Mouse (Mus musculus) intestine, embryonic 14.5 days (tissue): ENCODE measurements around the gene Slc5a11. TPM values are rescaled to one million over a fixed set of nuclear protein-coding genes. Genes with fewer than 3 reads are reported as not detected.
A peak's percentile ranks its signal among the peaks of the same experiment; 100 is the strongest.

Experiments
- ATAC-seq: fragments of 200-750 bp; cut with Nextera tagmentation; replicated peaks from 2 replicates; pipeline ENCODE4 v1.8.0; 2017; ENCODE audit warnings: low read depth, moderate number of reproducible peaks, moderate TSS enrichment, moderate library complexity; ENCODE audit not compliant: low FRiP score, low TSS enrichment
- DNase-seq: peaks from one replicate; pipeline ENCODE4 v3.0.0-alpha.2; 2018; ENCODE audit warnings: low spot score
- H3K27ac ChIP-seq: fragments of 300-500 bp; sonication (generic); 2 replicates; pipeline ENCODE4 v1.5.1; 2014; ENCODE audit warnings: low read depth, mild to moderate bottlenecking, control low read depth
- H3K27me3 ChIP-seq: fragments of 300-500 bp; sonication (generic); replicated peaks from 2 replicates; pipeline ENCODE4 v1.6.1; 2014; ENCODE audit warnings: low read length, control low read depth; ENCODE audit not compliant: control insufficient read depth, insufficient read depth
- H3K36me3 ChIP-seq: fragments of 300-500 bp; sonication (generic); 2 replicates; pipeline ENCODE4 v1.6.1; 2014; ENCODE audit warnings: low read length, control low read depth; ENCODE audit not compliant: control insufficient read depth, insufficient read depth
- H3K4me1 ChIP-seq: fragments of 300-500 bp; sonication (generic); replicated peaks from 2 replicates; pipeline ENCODE4 v1.6.1; 2014; ENCODE audit warnings: low read length, control low read depth, mixed read lengths; ENCODE audit not compliant: control insufficient read depth, insufficient read depth
- H3K4me2 ChIP-seq: fragments of 300-500 bp; sonication (generic); 2 replicates; pipeline ENCODE4 v1.6.1; 2014; ENCODE audit warnings: low read length
- H3K4me3 ChIP-seq: fragments of 300-500 bp; sonication (generic); 2 replicates; pipeline ENCODE4 v1.5.1; 2014; ENCODE audit warnings: low read depth, low read length, control low read depth, mixed read lengths
- H3K9ac ChIP-seq: fragments of 300-500 bp; sonication (generic); 2 replicates; pipeline ENCODE4 v1.6.1; 2014; ENCODE audit warnings: mild to moderate bottlenecking, low read length
- H3K9me3 ChIP-seq: fragments of 300-500 bp; sonication (generic); 2 replicates; pipeline ENCODE4 v1.6.1; 2016; ENCODE audit warnings: low read length, control low read depth; ENCODE audit not compliant: control insufficient read depth
- whole genome bisulfite sequencing: fragments of 180-500 bp; shearing (Covaris S2); extraction: QIAGEN DNeasy Blood & Tissue Kit; methylation state at CpG from one replicate; pipeline ENCODE4 v1.1.7; 2014; 5-methylcytosine and 5-hydroxymethylcytosine counted together
- polyA plus RNA-seq: library from polyadenylated mRNA; unstranded; fragments of >200 nt; fragmentation: Nextera tagmentation; extraction: Ambion mirVana; gene quantifications from 2 replicates; pipeline ENCODE4 v1.2.1, GENCODE M21; 2014

Slc5a11 gene
- polyA plus RNA-seq, 1 experiment from 2014 or later = 2.9 TPM

DNA sequence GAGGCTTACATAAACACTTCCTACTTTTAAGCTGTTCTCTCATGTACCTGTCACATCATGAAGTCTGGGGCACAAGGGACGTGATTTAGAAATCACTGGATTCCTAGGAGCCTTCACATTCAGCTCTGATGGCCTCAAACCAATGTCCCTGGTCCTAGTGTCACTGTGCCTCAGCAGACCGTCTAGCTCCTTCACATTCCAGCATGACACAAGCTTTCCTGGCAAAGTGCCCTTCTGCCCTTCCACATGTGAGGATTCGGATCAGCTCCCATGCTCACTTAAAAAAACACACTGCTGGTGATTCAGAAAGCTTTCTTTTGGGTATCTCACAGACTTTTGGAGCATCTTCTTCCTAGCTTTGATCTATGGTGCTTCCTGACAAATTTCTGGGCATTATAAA, 83.6 kb downstream of the Slc5a11 start:
- Histone ChIP-seq H3K9ac (no peak overlapping the region), H3K27me3 (no peaks in the 10 kb centered on the region), H3K4me1 (no peaks in the 10 kb centered on the region), H3K36me3 (peaks cover 70% of the 10 kb centered on the region), H3K9me3 (no peaks in the 10 kb centered on the region), H3K4me2 (no peak overlapping the region), H3K4me3 (no peak overlapping the region), H3K27ac (no peak overlapping the region)
- 66% methylated on average over 3 of the region's 3 CpGs for WGBS
- DNase-seq = no peak
- no peak for ATAC-seq

DNA sequence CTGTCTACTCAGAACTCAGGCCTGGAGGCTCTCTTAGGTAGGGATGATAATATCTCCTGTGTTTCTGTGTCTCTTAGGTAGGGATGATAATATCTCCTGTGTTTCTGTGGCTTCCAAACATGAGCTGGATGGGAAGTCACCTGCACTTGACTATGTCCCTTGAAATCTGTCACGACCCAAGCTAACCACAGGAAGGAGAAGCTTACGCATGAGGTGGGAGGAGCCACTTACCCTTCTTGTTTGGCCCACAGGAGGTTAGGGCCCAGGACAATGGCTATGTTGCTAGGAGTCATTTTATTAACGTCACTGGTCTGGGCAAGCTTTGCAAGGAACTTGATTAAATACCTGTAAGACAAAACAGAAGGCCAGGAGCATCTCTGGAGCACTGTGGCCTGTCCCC, 85.7 kb downstream of the Slc5a11 start:
- Histone ChIP-seq H3K36me3 (peaks cover 70% of the 10 kb centered on the region), H3K4me2 (no peak overlapping the region), H3K27me3 (no peaks in the 10 kb centered on the region), H3K27ac (no peak overlapping the region), H3K9me3 (no peaks in the 10 kb centered on the region), H3K4me3 (no peak overlapping the region), H3K4me1 (no peaks in the 10 kb centered on the region), H3K9ac (no peak overlapping the region)
- 92% methylated on average over 3 of the region's 3 CpGs for WGBS
- no peak for DNase-seq
- ATAC-seq = no peak

DNA sequence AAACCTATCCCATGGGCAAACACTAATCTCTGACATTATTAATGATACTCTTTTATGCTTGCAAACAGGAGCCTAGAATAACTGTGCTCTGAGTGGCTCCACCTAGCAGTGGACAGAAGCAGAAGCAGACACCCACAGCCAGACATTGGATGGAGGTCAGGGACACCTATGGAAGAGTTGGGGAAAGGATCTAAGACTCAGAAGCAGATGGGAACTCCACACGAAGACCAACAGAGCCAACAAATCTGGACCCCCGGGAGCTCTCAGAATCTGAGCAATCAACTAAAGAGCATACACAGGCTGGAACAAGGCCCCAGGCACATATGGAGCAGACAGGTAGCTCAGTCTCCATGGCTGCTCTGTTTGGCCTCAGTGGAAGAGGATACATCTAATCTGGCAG, 90.8 kb downstream of the Slc5a11 start:
- 80% methylated on average over 2 of the region's 2 CpGs for WGBS
- ATAC-seq (no peak), DNase-seq (no peak)
- no peak overlapping the region for H3K4me3 ChIP-seq
- H3K9ac ChIP-seq = no peak overlapping the region
- peaks cover 77% of the 10 kb centered on the region for H3K36me3 ChIP-seq
- H3K27ac ChIP-seq = no peak overlapping the region
- H3K4me2 ChIP-seq = no peak overlapping the region
- no peaks in the 10 kb centered on the region for H3K4me1 ChIP-seq
- no peaks in the 10 kb centered on the region for H3K27me3 ChIP-seq
- no peaks in the 10 kb centered on the region for H3K9me3 ChIP-seq

DNA sequence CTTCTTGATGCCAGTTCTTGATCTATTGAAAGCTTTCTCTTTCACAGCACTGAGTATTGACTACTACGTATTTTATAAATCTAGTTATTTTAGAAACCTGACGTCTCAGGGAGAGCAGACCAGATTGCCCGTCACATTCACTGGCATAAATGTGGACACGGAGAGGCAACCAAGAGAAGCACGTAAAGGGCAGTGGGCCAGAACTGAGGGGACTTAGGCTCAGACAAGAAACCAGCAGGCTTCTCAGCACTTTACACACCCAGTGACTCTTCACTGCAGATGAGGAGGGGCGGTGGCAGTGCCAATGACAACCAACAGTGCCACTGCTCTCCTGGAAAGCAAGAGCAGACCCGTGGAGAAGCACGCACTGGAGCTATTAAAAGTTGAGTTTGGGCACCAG, 92.7 kb downstream of the Slc5a11 start:
- 96% methylated on average over 8 of the region's 8 CpGs for WGBS
- Histone ChIP-seq H3K27ac (no peak overlapping the region), H3K9me3 (no peaks in the 10 kb centered on the region), H3K4me1 (no peaks in the 10 kb centered on the region), H3K27me3 (no peaks in the 10 kb centered on the region), H3K9ac (no peak overlapping the region), H3K4me2 (no peak overlapping the region), H3K4me3 (no peak overlapping the region), H3K36me3 (peaks cover 89% of the 10 kb centered on the region)
- ATAC-seq (no peak), DNase-seq (no peak)

DNA sequence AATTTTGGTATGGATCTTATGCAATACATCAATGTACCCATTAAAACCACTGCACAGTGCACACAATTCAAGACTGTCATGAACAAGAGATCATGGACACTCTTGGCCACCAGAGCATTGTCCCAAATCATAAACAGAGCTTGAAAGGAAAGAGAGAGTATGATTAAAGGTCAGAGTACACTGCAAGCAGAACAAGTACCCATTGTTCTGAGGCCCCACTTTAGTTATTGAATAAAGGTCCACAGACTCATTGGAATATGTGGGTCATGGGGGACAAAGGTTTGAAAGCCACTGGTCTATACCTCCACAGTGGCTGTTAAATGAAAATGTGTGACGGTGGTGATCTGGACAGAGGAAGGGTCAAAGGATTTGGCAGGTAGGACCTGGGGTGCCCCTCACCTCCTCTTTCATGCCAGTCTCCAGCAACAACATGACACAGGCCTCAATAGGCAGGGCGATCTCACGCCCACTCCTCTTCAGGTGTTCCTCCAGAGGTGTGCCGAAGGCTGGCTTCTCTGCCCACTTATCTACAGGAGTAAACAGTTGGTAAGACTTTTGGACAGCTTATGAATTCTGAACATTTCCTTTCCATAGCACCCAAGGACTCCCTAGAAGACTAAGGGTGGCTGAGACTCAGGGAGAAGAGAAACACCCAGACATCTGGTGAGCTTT, 93.4 kb downstream of the Slc5a11 start:
- no peak for DNase-seq
- Histone ChIP-seq H3K27me3 (no peaks in the 10 kb centered on the region), H3K4me2 (no peak overlapping the region), H3K4me1 (no peaks in the 10 kb centered on the region), H3K9ac (no peak overlapping the region), H3K9me3 (no peaks in the 10 kb centered on the region), H3K4me3 (no peak overlapping the region), H3K27ac (no peak overlapping the region), H3K36me3 (peaks cover 91% of the 10 kb centered on the region)
- WGBS = 95% methylated on average over 4 of the region's 4 CpGs
- ATAC-seq = no peak

DNA sequence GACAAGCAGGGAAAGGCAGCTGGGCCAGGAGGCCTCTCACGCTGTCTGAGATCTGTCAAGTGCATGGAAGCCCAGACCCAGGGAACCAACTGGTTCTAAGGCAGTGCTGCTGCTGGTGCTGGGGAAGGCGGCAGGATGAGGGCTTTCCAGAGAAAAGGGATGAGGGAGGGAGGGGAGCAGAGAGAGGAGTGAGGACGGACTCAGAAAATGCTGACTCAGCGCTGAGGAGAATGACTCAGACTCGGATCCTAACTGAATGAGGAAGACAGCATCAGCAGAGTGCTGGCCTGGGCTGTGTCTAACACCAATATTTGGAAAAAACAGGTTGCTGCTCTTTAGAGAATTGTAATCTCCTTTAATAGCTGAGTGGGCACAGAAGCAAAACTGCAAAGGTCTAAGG, 97.3 kb downstream of the Slc5a11 start:
- Histone ChIP-seq H3K27ac (no peak overlapping the region), H3K4me1 (no peaks in the 10 kb centered on the region), H3K36me3 (peaks cover 87% of the 10 kb centered on the region), H3K4me2 (no peak overlapping the region), H3K27me3 (no peaks in the 10 kb centered on the region), H3K9me3 (no peaks in the 10 kb centered on the region), H3K9ac (no peak overlapping the region), H3K4me3 (no peak overlapping the region)
- ATAC-seq = no peak
- 70% methylated on average over 5 of the region's 5 CpGs for WGBS
- DNase-seq = no peak

DNA sequence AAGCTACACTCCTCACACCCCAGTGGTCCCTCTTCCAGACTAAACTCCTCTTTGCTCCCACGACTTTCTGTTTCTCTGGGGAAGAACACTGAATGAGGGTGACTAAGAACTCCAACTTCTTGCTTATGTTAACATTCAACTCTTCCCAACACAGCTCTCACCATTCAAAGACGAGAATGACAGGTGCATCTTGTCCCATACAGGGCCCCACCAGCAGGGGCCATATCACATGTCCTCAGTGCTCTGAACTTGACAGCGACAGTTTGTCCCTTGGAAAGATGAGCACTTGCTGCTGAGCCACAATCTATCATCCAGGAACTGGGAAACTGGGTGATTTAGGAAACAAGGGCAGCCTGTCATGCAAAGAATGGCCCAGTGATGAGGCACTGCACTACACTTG, 98.2 kb downstream of the Slc5a11 start:
- H3K4me3 ChIP-seq = no peak overlapping the region
- 80% methylated on average over 3 of the region's 3 CpGs for WGBS
- no peak overlapping the region for H3K4me2 ChIP-seq
- DNase-seq = no peak
- no peak overlapping the region for H3K9ac ChIP-seq
- no peak for ATAC-seq
- no peaks in the 10 kb centered on the region for H3K9me3 ChIP-seq
- no peaks in the 10 kb centered on the region for H3K27me3 ChIP-seq
- no peak overlapping the region for H3K27ac ChIP-seq
- H3K36me3 ChIP-seq = peaks cover 86% of the 10 kb centered on the region
- no peaks in the 10 kb centered on the region for H3K4me1 ChIP-seq

DNA sequence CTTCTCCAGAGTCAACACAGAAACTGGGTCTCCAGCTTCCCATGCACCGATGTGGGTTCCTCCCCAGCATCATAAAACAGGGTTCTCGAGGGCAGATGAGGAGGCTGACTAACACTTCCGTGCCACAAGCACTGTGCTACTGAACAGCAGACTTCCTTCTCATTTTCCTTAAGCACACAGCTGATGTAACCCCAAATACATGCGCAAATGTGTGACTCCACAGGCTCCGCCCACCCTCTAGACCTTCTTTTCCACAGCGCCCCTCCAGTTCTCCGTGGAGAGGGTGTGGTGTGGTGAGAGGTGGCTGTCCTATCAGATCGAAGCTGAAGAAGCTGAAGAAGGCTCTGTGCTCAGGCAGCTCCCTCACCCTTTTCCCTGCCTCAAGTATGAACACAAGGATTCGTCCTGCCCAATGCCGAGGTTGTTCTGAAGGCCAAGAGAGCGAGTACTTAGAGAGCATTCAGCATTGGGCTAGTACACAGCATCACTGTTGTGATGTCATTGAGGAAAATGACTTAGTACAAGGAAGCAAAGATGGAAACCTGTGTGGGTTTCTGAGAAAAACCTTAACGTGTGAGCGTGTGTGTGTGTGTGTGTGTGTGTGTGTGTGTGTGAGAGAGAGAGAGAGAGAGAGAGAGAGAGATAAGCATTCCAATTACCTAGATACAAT, 108.0 kb downstream of the Slc5a11 start:
- no peak overlapping the region for H3K4me3 ChIP-seq
- no peaks in the 10 kb centered on the region for H3K4me1 ChIP-seq
- DNase-seq = no peak
- 0 out of 2 replicates have a peak, but pooled peaks have one; percentile 50 for ATAC-seq
- no peaks in the 10 kb centered on the region for H3K9me3 ChIP-seq
- H3K4me2 ChIP-seq = no peak overlapping the region
- no peak overlapping the region for H3K27ac ChIP-seq
- no peak overlapping the region for H3K9ac ChIP-seq
- WGBS = 81% methylated on average over 13 of the region's 13 CpGs
- H3K27me3 ChIP-seq = no peaks in the 10 kb centered on the region
- peaks cover 85% of the 10 kb centered on the region for H3K36me3 ChIP-seq
